Mouse (Mus musculus): ENCODE data around the gene Ascl1.
A peak's percentile ranks its signal among the peaks of the same experiment; 100 is the strongest.

Gene Ascl1

DNA sequence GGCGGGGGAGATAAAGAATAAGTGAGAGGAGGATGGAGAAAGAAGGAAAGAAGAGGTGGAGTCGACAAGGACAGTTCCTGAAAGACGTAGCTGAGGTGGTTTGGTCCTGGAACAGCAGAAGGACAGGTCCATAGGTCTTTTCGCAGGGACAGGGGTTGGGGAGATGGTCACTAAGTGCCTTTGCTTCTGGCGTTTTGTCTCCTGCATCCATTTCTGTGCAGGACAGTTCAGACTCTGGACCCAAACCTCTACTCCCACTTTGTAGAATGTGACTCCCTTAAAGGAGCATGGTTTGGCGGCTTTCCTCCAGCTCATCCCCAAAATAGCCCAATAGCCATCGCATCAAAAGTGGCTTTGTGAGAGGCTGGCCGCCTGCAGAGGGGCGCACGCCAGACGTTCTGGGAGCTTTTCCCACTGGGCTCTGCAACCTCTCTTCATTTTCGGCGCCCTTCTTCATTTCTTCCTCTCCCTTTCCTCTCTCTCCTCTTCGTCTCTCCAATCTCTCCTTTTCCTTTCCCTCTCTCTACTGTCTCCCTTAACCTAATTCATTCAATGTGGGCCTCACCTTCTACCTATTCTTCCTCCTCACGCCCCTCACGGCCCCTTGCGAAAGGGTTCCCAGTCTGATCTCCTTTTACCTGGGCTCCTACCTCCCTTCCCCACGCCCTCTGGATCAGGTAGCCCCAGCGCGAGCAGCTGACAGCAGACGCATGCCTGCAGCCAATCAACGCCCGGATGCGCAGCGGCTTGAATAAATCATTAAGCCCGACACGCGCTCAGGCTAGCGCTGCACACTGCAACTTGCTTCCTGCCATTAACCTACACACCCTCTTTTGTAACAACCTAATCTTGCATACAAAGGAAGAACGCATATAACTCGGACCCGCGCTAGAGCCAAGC lies 7.5 kb downstream of the Ascl1 start:
- DNase-seq (ENCODE audit: low spot score) = peak; percentile 61

- no peak for DNase-seq (ENCODE audit: low spot score)
These were observed 8.4 kb downstream of the Ascl1 start for GRCm38 (mm10) chr10:87484831-87485720.

GRCm38 (mm10) chr10:87477895-87478294 lies 15.6 kb downstream of the Ascl1 start:
- DNase-seq (ENCODE audit: low spot score) = no peak

- DNase-seq (ENCODE audit: low spot score) = no peak
These were observed 18.5 kb downstream of the Ascl1 start for GRCm38 (mm10) chr10:87474971-87475370.

DNA sequence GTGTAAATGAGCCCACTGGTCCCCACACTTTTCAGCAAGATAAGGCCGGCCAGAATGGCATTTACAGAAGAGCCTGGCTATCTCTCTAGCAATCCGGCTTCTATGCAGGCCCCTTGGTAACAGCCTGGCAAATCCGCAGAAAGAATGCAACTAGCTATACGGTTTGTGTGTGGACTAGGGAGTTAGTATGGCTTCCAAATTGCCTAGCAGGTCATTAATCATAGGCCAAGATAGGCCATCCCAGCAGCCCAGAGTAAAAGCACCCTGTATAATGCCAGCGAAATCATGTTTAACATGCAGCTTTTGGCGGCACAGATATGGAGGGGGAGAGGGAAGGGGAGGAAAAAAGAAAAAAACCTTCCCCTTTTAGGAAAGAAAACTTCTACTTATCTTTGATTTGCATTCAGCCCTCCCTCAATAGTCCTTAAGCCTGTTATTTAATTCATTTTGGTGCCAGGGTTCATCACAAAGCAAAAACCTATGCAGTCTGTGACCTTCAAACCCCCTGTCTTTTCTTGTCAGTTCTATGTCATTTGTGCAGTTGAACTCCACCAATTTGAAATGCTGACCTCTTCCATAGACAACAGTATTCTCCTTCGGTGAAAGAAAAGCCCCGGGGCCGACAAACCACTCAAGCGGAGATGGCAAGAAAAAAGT lies 19.9 kb downstream of the Ascl1 start:
- no peak for DNase-seq (ENCODE audit: low spot score)

DNA sequence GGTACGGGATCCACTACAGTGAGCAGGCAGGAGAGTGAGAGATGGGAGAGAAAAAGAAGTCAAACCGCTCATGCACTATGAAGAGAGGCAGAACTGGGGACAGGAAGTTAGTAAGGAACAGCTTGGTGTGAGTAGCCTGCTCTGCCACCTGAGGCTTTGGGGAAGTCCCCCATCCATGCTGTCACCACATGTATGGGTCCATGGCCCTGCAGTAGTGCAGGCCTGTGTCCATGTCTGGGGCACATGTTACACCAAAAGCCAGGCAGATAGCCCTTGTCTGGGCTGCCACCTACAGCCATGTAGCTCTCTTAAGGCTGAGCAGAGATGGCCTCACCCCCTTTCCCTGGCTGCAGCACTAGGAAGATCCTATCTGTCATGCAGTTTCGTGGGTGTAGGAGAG lies 42.7 kb downstream of the Ascl1 start:
- no peak for DNase-seq (ENCODE audit: low spot score)

DNA sequence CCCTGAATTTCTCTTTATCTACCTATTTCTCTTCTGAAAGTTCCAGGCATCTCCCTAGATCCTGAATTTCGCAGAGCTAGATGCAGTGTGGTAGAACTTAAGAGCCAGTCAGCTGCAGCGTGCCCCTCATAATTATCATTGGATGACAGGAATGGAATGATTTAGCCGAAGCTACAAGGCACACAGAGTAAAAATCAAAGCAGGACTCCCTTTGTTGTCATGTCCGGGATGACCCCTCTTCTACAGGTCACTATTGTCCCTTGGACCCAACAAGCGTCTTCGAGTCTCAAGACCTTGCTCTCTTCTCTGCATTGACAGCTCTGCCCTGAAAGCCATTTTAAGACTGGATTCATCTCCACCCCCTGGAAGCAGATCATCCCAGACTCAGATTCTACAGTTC lies 44.1 kb downstream of the Ascl1 start:
- no peak for DNase-seq (ENCODE audit: low spot score)

DNA sequence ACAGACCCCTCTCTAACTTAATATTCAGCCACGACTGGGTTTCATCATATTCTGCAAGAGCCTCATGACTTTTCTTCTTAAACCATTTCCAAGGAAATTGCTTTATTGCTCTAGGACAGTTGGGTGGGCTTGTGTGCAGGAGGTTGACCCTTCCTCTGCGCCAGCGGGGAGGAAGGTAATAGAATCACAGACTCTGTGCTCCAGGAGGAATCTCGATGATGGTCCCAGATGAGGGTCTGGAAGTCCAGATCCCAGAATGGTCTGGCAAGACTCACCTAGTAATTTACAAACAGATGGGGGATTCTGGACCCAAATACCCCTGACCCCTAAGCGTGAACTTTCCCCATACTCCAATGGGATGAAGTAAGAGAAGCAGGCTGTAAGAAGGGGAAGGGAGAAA lies 45.2 kb downstream of the Ascl1 start:
- no peak for DNase-seq (ENCODE audit: low spot score)

DNA sequence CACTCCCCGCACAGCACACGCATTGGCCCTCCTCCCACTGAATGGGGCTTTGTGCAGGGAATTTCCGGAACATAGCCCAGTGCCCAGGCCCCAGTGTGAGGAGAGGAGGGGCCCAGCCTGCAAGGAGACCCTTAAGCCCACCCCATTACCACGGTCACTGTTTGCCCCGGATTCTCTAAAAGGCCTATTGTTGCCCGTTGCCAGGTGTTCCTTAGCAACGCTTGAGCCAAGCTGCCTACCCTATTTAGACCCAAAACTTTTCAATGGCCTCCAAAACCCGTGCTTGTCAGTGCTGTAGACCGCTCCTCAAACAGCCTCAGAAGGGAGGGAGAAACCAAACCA lies 45.7 kb downstream of the Ascl1 start:
- DNase-seq (ENCODE audit: low spot score) = peak; percentile 12

DNA sequence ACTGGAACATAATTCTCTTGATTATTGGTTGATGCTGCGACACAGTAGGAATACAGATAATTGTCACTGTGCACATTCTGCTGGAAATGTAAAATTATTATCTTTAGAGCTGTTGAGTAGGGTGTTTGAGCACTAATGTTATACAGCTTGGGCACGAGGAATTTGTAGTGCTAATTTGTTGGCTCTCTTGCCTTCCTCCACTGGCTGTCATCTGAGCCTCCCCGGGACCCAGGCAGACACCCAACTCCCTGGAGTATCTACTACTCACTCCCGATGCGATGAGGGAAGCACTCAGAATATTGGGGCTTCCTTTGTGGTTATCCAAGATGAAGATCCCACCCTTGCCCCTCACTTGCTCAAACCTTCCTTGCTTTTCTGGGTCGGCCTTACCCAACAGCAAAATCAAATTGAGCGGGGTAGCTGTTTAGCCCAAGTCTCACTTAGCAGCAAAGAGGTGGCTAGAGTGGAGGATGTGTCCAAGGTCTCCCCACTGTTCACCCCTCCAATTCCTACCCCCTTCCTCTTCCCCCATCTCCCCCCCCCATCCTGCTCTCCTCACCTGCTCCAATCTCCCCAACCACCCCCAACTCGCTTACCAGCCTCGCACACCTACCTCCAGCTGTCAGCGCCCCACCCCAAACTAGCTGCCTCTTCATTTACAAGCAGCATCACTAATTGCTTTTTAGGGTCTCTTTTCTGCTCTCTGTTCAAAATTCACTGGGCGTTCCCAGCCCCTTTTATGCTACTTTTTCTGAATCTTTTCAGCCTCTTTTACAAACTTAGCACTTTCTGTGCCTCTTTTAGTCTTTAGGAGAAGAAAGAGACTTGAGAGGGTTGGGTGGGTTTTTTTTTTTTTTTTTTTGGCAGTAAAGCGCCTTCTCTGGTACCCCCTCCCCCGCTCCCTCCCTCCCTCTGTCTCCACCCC lies 46.4 kb downstream of the Ascl1 start:
- no peak for DNase-seq (ENCODE audit: low spot score)

DNA sequence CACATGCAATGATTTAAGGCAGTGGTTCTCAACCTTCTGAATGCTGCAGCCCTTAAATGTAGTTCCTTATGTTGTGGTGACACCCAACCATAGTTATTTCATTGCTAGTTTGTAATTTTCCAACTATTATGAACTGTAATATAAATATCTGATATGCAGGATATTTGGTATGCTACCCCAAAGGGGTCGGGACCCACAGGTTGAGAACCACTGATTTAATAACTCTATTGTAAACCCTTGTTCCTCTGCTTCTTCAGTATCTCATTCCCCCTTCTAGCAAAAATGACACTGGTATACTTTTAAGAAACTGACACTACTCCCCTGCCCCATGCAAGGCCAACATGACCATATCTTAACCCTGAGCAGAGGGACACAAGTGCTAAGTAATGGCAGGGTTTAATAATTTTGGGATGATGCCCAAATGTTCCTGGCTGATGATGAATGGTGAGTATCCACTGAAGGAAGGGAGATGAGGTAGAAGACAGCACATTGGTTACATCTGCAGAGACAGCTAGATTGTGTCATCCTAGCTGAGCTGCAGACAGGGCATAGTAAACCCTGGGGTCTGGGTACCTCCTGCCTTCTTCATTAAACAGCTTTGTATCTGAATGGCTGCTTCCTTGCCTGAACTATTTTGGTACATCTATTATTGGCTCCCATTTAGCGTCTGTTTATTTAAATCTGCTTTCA lies 47.2 kb downstream of the Ascl1 start:
- no peak for DNase-seq (ENCODE audit: low spot score)
